8 mouse cellular contexts compared by ENCODE assay signal in genomic region chrX:74283092-74283437, GRCm38 (mm10). TPM values are rescaled to one million over a fixed set of nuclear protein-coding genes. Genes with fewer than 3 reads are reported as not detected.
DNase-seq lines count a peak whose midpoint lies in the region; ATAC-seq and TF ChIP-seq lines count a peak whose summit lies in the region.

No protein-coding gene starts in this region.

- H3K4me2 ChIP-seq in embryonic facial prominence, embryonic 13.5 days, result peak overlapping the region; percentile 70
- H3K4me2 ChIP-seq in hindbrain, postnatal 0 days (ENCODE audit: low read depth, low read length), result peak overlapping the region; percentile 62
- H3K4me2 ChIP-seq in midbrain, postnatal 0 days (ENCODE audit: low read depth, low read length, poor library complexity, severe bottlenecking), result peak overlapping the region; percentile 57

- H3K4me1 ChIP-seq in embryonic facial prominence, embryonic 13.5 days, result peaks cover 11% of the 10 kb centered on the region
- 0 out of 2 replicates have a peak, but pooled peaks cover 3% of the 10 kb centered on the region for H3K4me1 ChIP-seq in hindbrain, postnatal 0 days (ENCODE audit: insufficient read depth, low read length)
- no peaks in the 10 kb centered on the region for H3K4me1 ChIP-seq in midbrain, postnatal 0 days (ENCODE audit: insufficient read depth, low read length)

- peaks cover 2% of the 10 kb centered on the region for H3K36me3 ChIP-seq in embryonic facial prominence, embryonic 13.5 days
- H3K36me3 ChIP-seq in hindbrain, postnatal 0 days (ENCODE audit: insufficient read depth, low read length), result no peaks in the 10 kb centered on the region
- peaks cover 2% of the 10 kb centered on the region; the same call in 1 of the 2 replicates for H3K36me3 ChIP-seq in midbrain, postnatal 0 days (ENCODE audit: insufficient read depth, low read length)

- DNase-seq in layer of hippocampus, adult 2 months (ENCODE audit: low spot score in 2 of 2), result no peak
- no peak for DNase-seq in layer of hippocampus, postnatal 14 days (ENCODE audit: low spot score in 2 of 2)
- no peak for DNase-seq in hindbrain, postnatal 0 days (ENCODE audit: low spot score)
- DNase-seq in midbrain, postnatal 0 days (ENCODE audit: low spot score), result no peak
- no peak for DNase-seq in thymus, postnatal 0 days (ENCODE audit: low spot score)
- no peak for DNase-seq in adrenal gland, postnatal 36 days
- no peak for DNase-seq in adrenal gland, postnatal 4 days (ENCODE audit: low spot score in 2 of 2)

- H3K9ac ChIP-seq in embryonic facial prominence, embryonic 13.5 days, result peak overlapping the region; percentile 84
- peak overlapping the region; percentile 70 for H3K9ac ChIP-seq in hindbrain, postnatal 0 days (replicated peaks; ENCODE audit: low read length)
- peak overlapping the region; percentile 63 for H3K9ac ChIP-seq in midbrain, postnatal 0 days (replicated peaks; ENCODE audit: low read length, poor library complexity, severe bottlenecking)

- peak overlapping the region; percentile 91 for H3K27ac ChIP-seq in layer of hippocampus, adult 2 months
- peak overlapping the region; percentile 87 for H3K27ac ChIP-seq in embryonic facial prominence, embryonic 13.5 days
- peak overlapping the region; percentile 86 for H3K27ac ChIP-seq in hindbrain, postnatal 0 days
- H3K27ac ChIP-seq in midbrain, postnatal 0 days (ENCODE audit: low read depth, low read length), result peak overlapping the region; percentile 82

- no peaks in the 10 kb centered on the region for H3K27me3 ChIP-seq in embryonic facial prominence, embryonic 13.5 days
- no peaks in the 10 kb centered on the region for H3K27me3 ChIP-seq in hindbrain, postnatal 0 days (ENCODE audit: insufficient read depth, low read length)
- H3K27me3 ChIP-seq in midbrain, postnatal 0 days (ENCODE audit: insufficient read depth, low read length), result no peaks in the 10 kb centered on the region

- no peak for ATAC-seq in embryonic facial prominence, embryonic 13.5 days (ENCODE audit: insufficient number of reproducible peaks, insufficient read depth, low FRiP score, low TSS enrichment, low read depth)
- ATAC-seq in hindbrain, postnatal 0 days, result no peak
- ATAC-seq in midbrain, postnatal 0 days (ENCODE audit: low FRiP score), result peak; percentile 25

- no peak for TF ChIP-seq CTCF in layer of hippocampus, adult 2 months (conservative IDR thresholded peaks at IDR 0.05)
- TF ChIP-seq CTCF in hindbrain, postnatal 0 days (IDR thresholded peaks at IDR 0.05; ENCODE audit: low read depth), result no peak
- TF ChIP-seq CTCF in midbrain, postnatal 0 days (IDR thresholded peaks at IDR 0.05), result no peak

- H3K4me3 ChIP-seq in layer of hippocampus, adult 2 months, result peak overlapping the region; percentile 69
- peak overlapping the region; percentile 63 for H3K4me3 ChIP-seq in embryonic facial prominence, embryonic 13.5 days
- peak overlapping the region; percentile 49 for H3K4me3 ChIP-seq in hindbrain, postnatal 0 days (ENCODE audit: low read length)
- peak overlapping the region; percentile 48 for H3K4me3 ChIP-seq in midbrain, postnatal 0 days (ENCODE audit: low read depth, low read length)

- no peaks in the 10 kb centered on the region for H3K9me3 ChIP-seq in embryonic facial prominence, embryonic 13.5 days
- H3K9me3 ChIP-seq in hindbrain, postnatal 0 days (ENCODE audit: low read length), result no peaks in the 10 kb centered on the region
- no peaks in the 10 kb centered on the region for H3K9me3 ChIP-seq in midbrain, postnatal 0 days (ENCODE audit: low read length)

- WGBS in embryonic facial prominence, embryonic 13.5 days, result 38% methylated on average over 5 of the region's 5 CpGs
- 35% methylated on average over 5 of the region's 5 CpGs for WGBS in hindbrain, postnatal 0 days
- WGBS in midbrain, postnatal 0 days, result 54% methylated on average over 5 of the region's 5 CpGs

RNA-seq across cellular contexts. Expression of gene Dnase1l1, which starts 0.9 kb away (rescaled TPM):
- total RNA-seq in layer of hippocampus, adult 2 months (2021), result 1 to 10 TPM; 1.6 to 2.1 TPM
- total RNA-seq in layer of hippocampus, postnatal 14 days (2021), result 1 to 10 TPM; 2.0 to 2.2 TPM
- polyA plus RNA-seq in embryonic facial prominence, embryonic 13.5 days (2015; fragmentation: Nextera tagmentation; extraction: Ambion mirVana), result 11.3 and 14.9 TPM in 2 replicates
- total RNA-seq in hindbrain, postnatal 0 days (2014; rRNA removed), result 3.5 and 3.6 TPM in 2 replicates
- 4.1 and 4.3 TPM in 2 replicates for polyA plus RNA-seq in hindbrain, postnatal 0 days (2015; fragmentation: Nextera tagmentation; extraction: Ambion mirVana)
- total RNA-seq in midbrain, postnatal 0 days (2014; rRNA removed), result 3.8 and 7.5 TPM in 2 replicates
- 3.0 and 3.3 TPM in 2 replicates for polyA plus RNA-seq in midbrain, postnatal 0 days (2015; fragmentation: Nextera tagmentation; extraction: Ambion mirVana)
- 8.1 and 9.0 TPM in 2 replicates for polyA plus RNA-seq in thymus, postnatal 0 days (2015; fragmentation: Nextera tagmentation; extraction: Ambion mirVana)
- 10 to 100 TPM in 1 of 2 experiments, 1 to 10 TPM in 1; 9.4 to 16.3 TPM for total RNA-seq in adrenal gland, postnatal 36 days (2021)
- total RNA-seq in adrenal gland, postnatal 4 days (2021), result 10 to 100 TPM; 13.5 to 16.4 TPM

RNA-seq across cellular contexts. Expression of gene Taz, which starts 1.4 kb away (rescaled TPM):
- total RNA-seq in layer of hippocampus, adult 2 months (2021), result 10 to 100 TPM; 61.4 to 71.4 TPM
- 10 to 100 TPM; 47.9 to 67.4 TPM for total RNA-seq in layer of hippocampus, postnatal 14 days (2021)
- 92.8 and 94.8 TPM in 2 replicates for polyA plus RNA-seq in embryonic facial prominence, embryonic 13.5 days (2015; fragmentation: Nextera tagmentation; extraction: Ambion mirVana)
- total RNA-seq in hindbrain, postnatal 0 days (2014; rRNA removed), result 51.5 and 81.2 TPM in 2 replicates
- polyA plus RNA-seq in hindbrain, postnatal 0 days (2015; fragmentation: Nextera tagmentation; extraction: Ambion mirVana), result 66.0 and 79.0 TPM in 2 replicates
- 44.4 and 49.2 TPM in 2 replicates for total RNA-seq in midbrain, postnatal 0 days (2014; rRNA removed)
- polyA plus RNA-seq in midbrain, postnatal 0 days (2015; fragmentation: Nextera tagmentation; extraction: Ambion mirVana), result 65.9 and 69.8 TPM in 2 replicates
- polyA plus RNA-seq in thymus, postnatal 0 days (2015; fragmentation: Nextera tagmentation; extraction: Ambion mirVana), result 66.0 and 71.6 TPM in 2 replicates
- total RNA-seq in adrenal gland, postnatal 36 days (2021), result 10 to 100 TPM; 64.7 to 87.2 TPM
- total RNA-seq in adrenal gland, postnatal 4 days (2021), result 100 to 1,000 TPM in 1 of 2 experiments, 10 to 100 TPM in 1; 95.2 to 102 TPM

RNA-seq across cellular contexts. Expression of gene Rpl10, which starts 12.5 kb away (rescaled TPM):
- 100 to 1,000 TPM; 137 to 175 TPM for total RNA-seq in layer of hippocampus, adult 2 months (2021)
- 100 to 1,000 TPM; 156 to 173 TPM for total RNA-seq in layer of hippocampus, postnatal 14 days (2021)
- polyA plus RNA-seq in embryonic facial prominence, embryonic 13.5 days (2015; fragmentation: Nextera tagmentation; extraction: Ambion mirVana), result 776 and 892 TPM in 2 replicates
- 1,531 and 1,618 TPM in 2 replicates for total RNA-seq in hindbrain, postnatal 0 days (2014; rRNA removed)
- polyA plus RNA-seq in hindbrain, postnatal 0 days (2015; fragmentation: Nextera tagmentation; extraction: Ambion mirVana), result 375 and 384 TPM in 2 replicates
- total RNA-seq in midbrain, postnatal 0 days (2014; rRNA removed), result 2,035 and 2,080 TPM in 2 replicates
- 390 and 408 TPM in 2 replicates for polyA plus RNA-seq in midbrain, postnatal 0 days (2015; fragmentation: Nextera tagmentation; extraction: Ambion mirVana)
- polyA plus RNA-seq in thymus, postnatal 0 days (2015; fragmentation: Nextera tagmentation; extraction: Ambion mirVana), result 838 and 891 TPM in 2 replicates
- 100 to 1,000 TPM; 409 to 419 TPM for total RNA-seq in adrenal gland, postnatal 36 days (2021)
- 100 to 1,000 TPM; 472 to 522 TPM for total RNA-seq in adrenal gland, postnatal 4 days (2021)

RNA-seq across cellular contexts. Expression of gene Atp6ap1, which starts 13.8 kb away (rescaled TPM):
- 100 to 1,000 TPM; 306 to 330 TPM for total RNA-seq in layer of hippocampus, adult 2 months (2021)
- total RNA-seq in layer of hippocampus, postnatal 14 days (2021), result 100 to 1,000 TPM; 302 to 318 TPM
- polyA plus RNA-seq in embryonic facial prominence, embryonic 13.5 days (2015; fragmentation: Nextera tagmentation; extraction: Ambion mirVana), result 124 and 133 TPM in 2 replicates
- 295 and 308 TPM in 2 replicates for total RNA-seq in hindbrain, postnatal 0 days (2014; rRNA removed)
- polyA plus RNA-seq in hindbrain, postnatal 0 days (2015; fragmentation: Nextera tagmentation; extraction: Ambion mirVana), result 301 and 317 TPM in 2 replicates
- 307 and 359 TPM in 2 replicates for total RNA-seq in midbrain, postnatal 0 days (2014; rRNA removed)
- 371 and 388 TPM in 2 replicates for polyA plus RNA-seq in midbrain, postnatal 0 days (2015; fragmentation: Nextera tagmentation; extraction: Ambion mirVana)
- 87.8 and 92.3 TPM in 2 replicates for polyA plus RNA-seq in thymus, postnatal 0 days (2015; fragmentation: Nextera tagmentation; extraction: Ambion mirVana)
- total RNA-seq in adrenal gland, postnatal 36 days (2021), result 100 to 1,000 TPM; 235 to 239 TPM
- total RNA-seq in adrenal gland, postnatal 4 days (2021), result 100 to 1,000 TPM; 135 to 140 TPM

RNA-seq across cellular contexts. Expression of gene Gdi1, which starts 21.7 kb away (rescaled TPM):
- total RNA-seq in layer of hippocampus, adult 2 months (2021), result 100 to 1,000 TPM; 620 to 624 TPM
- total RNA-seq in layer of hippocampus, postnatal 14 days (2021), result 100 to 1,000 TPM; 656 to 707 TPM
- 254 and 268 TPM in 2 replicates for polyA plus RNA-seq in embryonic facial prominence, embryonic 13.5 days (2015; fragmentation: Nextera tagmentation; extraction: Ambion mirVana)
- total RNA-seq in hindbrain, postnatal 0 days (2014; rRNA removed), result 365 and 429 TPM in 2 replicates
- 795 and 814 TPM in 2 replicates for polyA plus RNA-seq in hindbrain, postnatal 0 days (2015; fragmentation: Nextera tagmentation; extraction: Ambion mirVana)
- total RNA-seq in midbrain, postnatal 0 days (2014; rRNA removed), result 344 and 530 TPM in 2 replicates
- polyA plus RNA-seq in midbrain, postnatal 0 days (2015; fragmentation: Nextera tagmentation; extraction: Ambion mirVana), result 951 and 960 TPM in 2 replicates
- 104 and 107 TPM in 2 replicates for polyA plus RNA-seq in thymus, postnatal 0 days (2015; fragmentation: Nextera tagmentation; extraction: Ambion mirVana)
- total RNA-seq in adrenal gland, postnatal 36 days (2021), result 100 to 1,000 TPM; 180 to 272 TPM
- 100 to 1,000 TPM; 153 to 190 TPM for total RNA-seq in adrenal gland, postnatal 4 days (2021)
